In genomic region chr7:112528582-112529360, GRCm38 (mm10) we compare ENCODE assay signal across 8 mouse cellular contexts.
DNase-seq lines count a peak whose midpoint lies in the region; ATAC-seq lines count a peak whose summit lies in the region.

No protein-coding gene starts in this region.

- ATAC-seq in activated CD4-positive, CD25-positive, alpha-beta regulatory T cell, adult 4 months, result no peak

- WGBS in large intestine, adult 2 months, result 20% methylated on average over 6 of the region's 6 CpGs

- DNase-seq in embryo, embryonic 11.5 days (ENCODE audit: low read depth, low spot score), result peak; percentile 29
- DNase-seq in embryo, embryonic 10 days (ENCODE audit: low spot score), result no peak
- DNase-seq in ovary, postnatal 36 days (ENCODE audit: low spot score), result peak; percentile 24
- DNase-seq in ovary, adult 18-20 months (ENCODE audit: low spot score), result no peak
- peak; percentile 38 for DNase-seq in large intestine, adult 2 months (ENCODE audit: low read depth, low spot score)
- no peak for DNase-seq in gastrocnemius, postnatal 36 days
- no peak for DNase-seq in T-cell, adult 2 months (ENCODE audit: low spot score)

- intact Hi-C loops in gastrocnemius, postnatal 36 days (cut with DNase I), result no loop called here

Comparison
In these comparisons a context has a peak if more than half of its experiments do, and no peak if none do; other contexts are left out.
1. DNase-seq: peak in embryo, embryonic 11.5 days (single experiment), ovary, postnatal 36 days (single experiment) and large intestine, adult 2 months (single experiment); none in embryo, embryonic 10 days (single experiment), ovary, adult 18-20 months (single experiment), gastrocnemius, postnatal 36 days (0 of 2) and T-cell, adult 2 months (single experiment).